Mouse (Mus musculus): ENCODE data around the gene Dnah12. TPM values are rescaled to one million over a fixed set of nuclear protein-coding genes. Genes with fewer than 3 reads are reported as not detected.

Dnah12 gene
- polyA plus RNA-seq, 1 experiment, result under 0.01 TPM

GRCm38 (mm10) chr14:26724898-26725297 lies 31.8 kb downstream of the Dnah12 start:
- Histone ChIP-seq H3K36me3 (ENCODE audit: control insufficient read depth, insufficient read depth) (no peaks in the 10 kb centered on the region), H3K27me3 (ENCODE audit: control insufficient read depth, insufficient read depth, insufficient read length) (peaks cover 9% of the 10 kb centered on the region), H3K79me3 (ENCODE audit: low read depth) (no peaks in the 10 kb centered on the region), H3K4me3 (ENCODE audit: insufficient read depth, poor library complexity, severe bottlenecking) (no peak overlapping the region), H3ac (ENCODE audit: control insufficient read depth, insufficient read length, low read depth) (no peak overlapping the region), H3K79me2 (ENCODE audit: control insufficient read depth, insufficient read depth) (no peaks in the 10 kb centered on the region)
- TF ChIP-seq CTCF (IDR thresholded peaks at IDR 0.05; ENCODE audit: control insufficient read depth, insufficient read depth, insufficient read length), result no peak
- TF ChIP-seq MAX (IDR thresholded peaks at IDR 0.05), result no peak
- no peak for TF ChIP-seq CEBPB (IDR thresholded peaks at IDR 0.05; ENCODE audit: low read depth)
- TF ChIP-seq FOSL1 (IDR thresholded peaks at IDR 0.05; ENCODE audit: insufficient read depth, low read length, poor library complexity, severe bottlenecking), result no peak
- TF ChIP-seq MYOG (IDR thresholded peaks at IDR 0.05; ENCODE audit: control insufficient read depth, extremely low read depth, insufficient read length), result no peak
- TF ChIP-seq MYOD1 (IDR thresholded peaks at IDR 0.05; ENCODE audit: control insufficient read depth, insufficient read length, low read depth), result no peak

- H3K79me3 ChIP-seq (ENCODE audit: low read depth), result no peaks in the 10 kb centered on the region
- no peak overlapping the region for H3ac ChIP-seq (ENCODE audit: control insufficient read depth, insufficient read length, low read depth)
- H3K27me3 ChIP-seq (ENCODE audit: control insufficient read depth, insufficient read depth, insufficient read length), result no peaks in the 10 kb centered on the region
- TF ChIP-seq CEBPB (IDR thresholded peaks at IDR 0.05; ENCODE audit: low read depth) (no peak), USF1 (IDR thresholded peaks at IDR 0.05; ENCODE audit: low read depth) (no peak), CTCF (IDR thresholded peaks at IDR 0.05; ENCODE audit: control insufficient read depth, insufficient read depth, insufficient read length) (no peak), MAX (IDR thresholded peaks at IDR 0.05) (no peak), MYOG (IDR thresholded peaks at IDR 0.05; ENCODE audit: control insufficient read depth, extremely low read depth, insufficient read length) (no peak), FOSL1 (IDR thresholded peaks at IDR 0.05; ENCODE audit: insufficient read depth, low read length, poor library complexity, severe bottlenecking) (no peak), MYOD1 (IDR thresholded peaks at IDR 0.05; ENCODE audit: control insufficient read depth, insufficient read length, low read depth) (no peak)
- no peak overlapping the region for H3K4me3 ChIP-seq (ENCODE audit: insufficient read depth, poor library complexity, severe bottlenecking)
- no peaks in the 10 kb centered on the region for H3K79me2 ChIP-seq (ENCODE audit: control insufficient read depth, insufficient read depth)
- H3K36me3 ChIP-seq (ENCODE audit: control insufficient read depth, insufficient read depth), result no peaks in the 10 kb centered on the region
These were observed 65.5 kb downstream of the Dnah12 start for GRCm38 (mm10) chr14:26758566-26758965.

GRCm38 (mm10) chr14:26764827-26765226 lies 71.8 kb downstream of the Dnah12 start:
- H3ac ChIP-seq (ENCODE audit: control insufficient read depth, insufficient read length, low read depth), result no peak overlapping the region
- H3K79me2 ChIP-seq (ENCODE audit: control insufficient read depth, insufficient read depth), result no peaks in the 10 kb centered on the region
- no peaks in the 10 kb centered on the region for H3K27me3 ChIP-seq (ENCODE audit: control insufficient read depth, insufficient read depth, insufficient read length)
- no peaks in the 10 kb centered on the region for H3K79me3 ChIP-seq (ENCODE audit: low read depth)
- H3K36me3 ChIP-seq (ENCODE audit: control insufficient read depth, insufficient read depth), result no peaks in the 10 kb centered on the region
- TF ChIP-seq FOSL1 (IDR thresholded peaks at IDR 0.05; ENCODE audit: insufficient read depth, low read length, poor library complexity, severe bottlenecking), result no peak
- TF ChIP-seq MAX (IDR thresholded peaks at IDR 0.05), result no peak
- no peak for TF ChIP-seq MYOD1 (IDR thresholded peaks at IDR 0.05; ENCODE audit: control insufficient read depth, insufficient read length, low read depth)
- no peak for TF ChIP-seq USF1 (IDR thresholded peaks at IDR 0.05; ENCODE audit: low read depth)
- no peak for TF ChIP-seq CEBPB (IDR thresholded peaks at IDR 0.05; ENCODE audit: low read depth)
- no peak for TF ChIP-seq MYOG (IDR thresholded peaks at IDR 0.05; ENCODE audit: control insufficient read depth, extremely low read depth, insufficient read length)
- TF ChIP-seq CTCF (IDR thresholded peaks at IDR 0.05; ENCODE audit: control insufficient read depth, insufficient read depth, insufficient read length), result no peak
- no peak overlapping the region for H3K4me3 ChIP-seq (ENCODE audit: insufficient read depth, poor library complexity, severe bottlenecking)

GRCm38 (mm10) chr14:26768195-26768594 lies 75.1 kb downstream of the Dnah12 start:
- Histone ChIP-seq H3K79me2 (ENCODE audit: control insufficient read depth, insufficient read depth) (no peaks in the 10 kb centered on the region), H3K4me3 (ENCODE audit: insufficient read depth, poor library complexity, severe bottlenecking) (no peak overlapping the region), H3ac (ENCODE audit: control insufficient read depth, insufficient read length, low read depth) (no peak overlapping the region), H3K27me3 (ENCODE audit: control insufficient read depth, insufficient read depth, insufficient read length) (no peaks in the 10 kb centered on the region), H3K79me3 (ENCODE audit: low read depth) (no peaks in the 10 kb centered on the region), H3K36me3 (ENCODE audit: control insufficient read depth, insufficient read depth) (no peaks in the 10 kb centered on the region)
- TF ChIP-seq USF1 (IDR thresholded peaks at IDR 0.05; ENCODE audit: low read depth) (no peak), MYOG (IDR thresholded peaks at IDR 0.05; ENCODE audit: control insufficient read depth, extremely low read depth, insufficient read length) (no peak), FOSL1 (IDR thresholded peaks at IDR 0.05; ENCODE audit: insufficient read depth, low read length, poor library complexity, severe bottlenecking) (no peak), MAX (IDR thresholded peaks at IDR 0.05) (no peak), CTCF (IDR thresholded peaks at IDR 0.05; ENCODE audit: control insufficient read depth, insufficient read depth, insufficient read length) (no peak), MYOD1 (IDR thresholded peaks at IDR 0.05; ENCODE audit: control insufficient read depth, insufficient read length, low read depth) (no peak), CEBPB (IDR thresholded peaks at IDR 0.05; ENCODE audit: low read depth) (no peak)

GRCm38 (mm10) chr14:26773536-26773935 lies 80.5 kb downstream of the Dnah12 start:
- no peaks in the 10 kb centered on the region for H3K79me3 ChIP-seq (ENCODE audit: low read depth)
- H3K4me3 ChIP-seq (ENCODE audit: insufficient read depth, poor library complexity, severe bottlenecking), result no peak overlapping the region
- H3ac ChIP-seq (ENCODE audit: control insufficient read depth, insufficient read length, low read depth), result no peak overlapping the region
- H3K27me3 ChIP-seq (ENCODE audit: control insufficient read depth, insufficient read depth, insufficient read length), result no peaks in the 10 kb centered on the region
- TF ChIP-seq CTCF (IDR thresholded peaks at IDR 0.05; ENCODE audit: control insufficient read depth, insufficient read depth, insufficient read length) (no peak), FOSL1 (IDR thresholded peaks at IDR 0.05; ENCODE audit: insufficient read depth, low read length, poor library complexity, severe bottlenecking) (no peak), MYOG (IDR thresholded peaks at IDR 0.05; ENCODE audit: control insufficient read depth, extremely low read depth, insufficient read length) (no peak), USF1 (IDR thresholded peaks at IDR 0.05; ENCODE audit: low read depth) (no peak), MYOD1 (IDR thresholded peaks at IDR 0.05; ENCODE audit: control insufficient read depth, insufficient read length, low read depth) (no peak), MAX (IDR thresholded peaks at IDR 0.05) (no peak)
- no peaks in the 10 kb centered on the region for H3K79me2 ChIP-seq (ENCODE audit: control insufficient read depth, insufficient read depth)
- H3K36me3 ChIP-seq (ENCODE audit: control insufficient read depth, insufficient read depth), result no peaks in the 10 kb centered on the region

- TF ChIP-seq FOSL1 (IDR thresholded peaks at IDR 0.05; ENCODE audit: insufficient read depth, low read length, poor library complexity, severe bottlenecking) (no peak), MYOD1 (IDR thresholded peaks at IDR 0.05; ENCODE audit: control insufficient read depth, insufficient read length, low read depth) (no peak), CEBPB (IDR thresholded peaks at IDR 0.05; ENCODE audit: low read depth) (no peak), MYOG (IDR thresholded peaks at IDR 0.05; ENCODE audit: control insufficient read depth, extremely low read depth, insufficient read length) (no peak), MAX (IDR thresholded peaks at IDR 0.05) (no peak), CTCF (IDR thresholded peaks at IDR 0.05; ENCODE audit: control insufficient read depth, insufficient read depth, insufficient read length) (no peak), USF1 (IDR thresholded peaks at IDR 0.05; ENCODE audit: low read depth) (no peak)
- no peaks in the 10 kb centered on the region for H3K27me3 ChIP-seq (ENCODE audit: control insufficient read depth, insufficient read depth, insufficient read length)
- H3ac ChIP-seq (ENCODE audit: control insufficient read depth, insufficient read length, low read depth), result no peak overlapping the region
- H3K36me3 ChIP-seq (ENCODE audit: control insufficient read depth, insufficient read depth), result no peaks in the 10 kb centered on the region
- no peaks in the 10 kb centered on the region for H3K79me3 ChIP-seq (ENCODE audit: low read depth)
- no peaks in the 10 kb centered on the region for H3K79me2 ChIP-seq (ENCODE audit: control insufficient read depth, insufficient read depth)
- no peak overlapping the region for H3K4me3 ChIP-seq (ENCODE audit: insufficient read depth, poor library complexity, severe bottlenecking)
These were observed 90.7 kb downstream of the Dnah12 start for GRCm38 (mm10) chr14:26783731-26784130.

Data from C2C12 (cell line).